Mouse (Mus musculus) yolk sac, embryonic 10.5 days (tissue): ENCODE measurements around the gene Gpr68.

Source experiments
- DNase-seq: peaks from one replicate; pipeline ENCODE4 v3.0.0-alpha.2; 2017; ENCODE audit warnings: low spot score

Gene Gpr68

DNA sequence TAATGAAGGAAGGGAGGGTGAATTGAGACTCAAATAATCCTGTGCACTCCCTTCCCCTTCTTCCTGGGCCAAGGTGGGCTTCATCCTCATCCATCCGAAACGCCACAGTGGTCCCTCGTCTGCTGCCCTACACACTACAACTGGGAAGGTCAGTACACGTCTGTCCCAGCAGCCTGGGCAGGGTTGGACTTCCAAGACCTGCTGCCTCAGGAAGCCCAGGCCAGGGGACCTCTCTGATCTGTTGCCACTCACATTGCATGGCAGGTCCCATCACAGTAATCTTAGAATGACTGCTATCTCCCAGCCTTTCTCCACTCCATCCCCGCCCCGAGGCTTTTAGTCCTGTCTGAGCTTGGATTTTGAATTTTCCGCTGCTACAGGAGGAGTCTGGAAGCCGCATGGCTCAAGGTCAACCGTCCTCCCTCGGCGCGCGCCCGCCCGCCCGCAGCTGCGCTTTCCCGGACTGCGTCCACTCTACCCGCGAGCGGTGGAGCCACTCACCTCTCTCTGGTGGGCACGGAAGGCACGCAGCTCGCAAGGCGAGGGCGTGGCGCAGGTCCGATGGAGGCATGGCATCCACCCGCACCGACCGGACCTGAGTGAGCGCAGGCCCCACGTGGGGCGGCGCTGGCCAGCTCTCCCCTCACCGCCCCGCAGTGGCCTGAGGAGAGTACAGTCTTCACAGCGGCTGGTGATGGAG, at the start of gene Gpr68:
Gene Gpr68, minus strand, starts transcription at position 601 of the 700 bp plus-strand sequence.
- DNase-seq = no peak

DNA sequence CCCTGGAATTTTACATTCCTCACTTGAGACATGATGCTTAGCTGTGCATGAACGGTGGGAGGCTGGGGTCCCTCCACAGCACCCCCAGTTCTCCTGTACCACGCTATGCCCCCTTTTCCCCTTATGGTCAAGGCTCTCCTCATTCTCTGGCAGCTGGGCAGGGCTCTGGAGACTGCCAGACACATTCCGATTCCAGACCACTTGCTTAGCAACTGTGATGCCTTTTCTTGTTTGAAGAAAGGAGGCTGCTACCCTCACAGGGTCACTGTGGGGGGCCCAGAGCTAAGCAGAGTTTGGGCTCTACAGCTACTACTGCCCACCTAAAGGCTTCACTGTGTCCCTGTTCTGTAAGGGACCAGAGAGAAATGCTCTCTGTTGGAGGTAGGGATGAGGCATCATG, 49.3 kb upstream of the Gpr68 start:
- DNase-seq = no peak

DNA sequence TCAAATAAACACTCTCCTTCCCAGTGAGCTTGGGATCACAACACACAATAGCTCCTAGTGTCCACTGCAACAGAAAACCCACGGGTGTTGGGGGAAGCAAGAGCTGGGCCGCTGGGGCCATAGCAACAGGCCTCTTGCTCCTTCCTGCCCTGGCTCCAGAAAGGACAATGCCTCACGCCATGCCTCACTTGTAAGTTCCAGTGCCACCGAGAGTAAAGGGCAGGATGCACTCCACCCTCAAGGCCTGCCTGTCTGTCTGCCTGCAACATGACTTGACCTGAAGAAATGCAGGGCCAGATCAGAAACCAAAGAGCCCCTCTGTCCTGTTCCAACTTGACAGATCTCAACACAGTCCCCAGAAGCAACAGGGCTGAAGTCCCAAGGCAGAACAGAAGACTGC, 48.8 kb upstream of the Gpr68 start:
- DNase-seq = no peak

DNA sequence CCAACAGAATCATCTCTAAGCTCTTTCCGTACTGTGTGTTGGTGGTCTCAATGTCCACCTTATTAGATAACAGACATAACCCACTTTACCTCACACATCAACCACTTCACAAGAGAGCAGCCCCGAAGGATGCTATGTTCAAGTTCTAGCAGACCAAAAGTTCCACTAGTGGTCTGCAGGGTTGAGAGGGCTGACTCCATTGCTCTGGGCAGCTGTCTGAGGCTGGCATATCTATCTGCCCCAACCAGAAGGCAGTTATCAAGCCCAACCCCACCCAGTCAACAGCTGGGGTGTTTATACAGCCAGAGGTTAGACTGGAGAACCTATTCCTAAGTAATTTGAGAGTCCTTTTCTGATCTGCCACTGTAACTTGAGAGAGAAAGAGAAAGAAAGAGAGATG, 48.0 kb upstream of the Gpr68 start:
- DNase-seq = no peak

DNA sequence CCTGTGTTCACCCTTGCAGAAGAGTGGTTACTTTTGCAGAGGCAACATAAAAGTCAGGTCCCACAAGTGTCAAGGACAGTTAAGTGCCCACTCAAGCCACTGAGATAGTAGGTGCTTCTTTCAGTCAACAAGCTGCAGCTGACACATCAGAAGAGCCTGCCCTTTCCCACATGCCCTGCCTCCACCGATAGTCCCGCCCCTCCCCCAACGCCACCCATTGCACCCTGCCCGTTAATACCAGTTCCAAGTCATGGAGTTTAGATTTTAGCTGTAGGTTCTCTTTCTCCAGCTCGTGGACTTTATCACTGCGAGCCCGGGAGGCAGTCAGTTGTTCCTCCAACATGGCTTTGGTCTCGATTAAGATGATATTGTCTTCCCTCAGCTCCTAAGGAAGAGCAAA, 45.9 kb upstream of the Gpr68 start:
- no peak for DNase-seq

DNA sequence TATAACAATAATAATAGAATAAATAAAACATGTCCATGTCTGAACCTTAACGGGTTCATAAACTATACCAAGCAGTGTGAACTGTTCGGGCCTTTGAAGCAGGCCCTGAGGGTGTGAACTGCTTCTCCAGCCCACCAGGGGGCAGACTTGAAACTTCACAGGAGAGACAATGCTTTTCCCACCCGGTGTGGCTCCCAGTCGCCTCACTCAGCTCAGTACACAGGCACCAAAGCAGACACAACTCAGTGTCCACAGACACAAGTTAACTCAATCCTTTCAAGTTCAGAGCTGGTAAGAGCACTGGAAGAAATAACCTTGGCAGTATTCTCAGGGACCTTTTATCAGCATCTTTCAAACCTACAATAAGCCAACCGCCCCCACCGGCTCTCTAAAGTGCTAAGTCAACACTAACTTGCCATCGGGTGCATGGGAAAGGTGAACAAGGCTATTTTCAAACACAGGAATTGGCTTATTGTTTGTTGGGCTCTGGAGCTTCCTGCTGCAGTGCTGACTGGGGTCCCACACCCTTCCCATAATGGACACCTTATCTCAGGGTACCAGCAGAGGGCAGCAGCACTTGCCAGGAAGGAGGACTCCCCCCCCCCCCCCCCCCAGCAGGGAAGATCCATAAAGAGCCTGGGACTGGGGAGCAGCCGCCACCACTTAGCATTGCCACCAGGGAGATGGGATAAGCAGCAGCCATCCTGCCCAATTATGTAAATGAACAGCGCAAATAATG, 44.4 kb upstream of the Gpr68 start:
- peak; percentile 63 for DNase-seq

DNA sequence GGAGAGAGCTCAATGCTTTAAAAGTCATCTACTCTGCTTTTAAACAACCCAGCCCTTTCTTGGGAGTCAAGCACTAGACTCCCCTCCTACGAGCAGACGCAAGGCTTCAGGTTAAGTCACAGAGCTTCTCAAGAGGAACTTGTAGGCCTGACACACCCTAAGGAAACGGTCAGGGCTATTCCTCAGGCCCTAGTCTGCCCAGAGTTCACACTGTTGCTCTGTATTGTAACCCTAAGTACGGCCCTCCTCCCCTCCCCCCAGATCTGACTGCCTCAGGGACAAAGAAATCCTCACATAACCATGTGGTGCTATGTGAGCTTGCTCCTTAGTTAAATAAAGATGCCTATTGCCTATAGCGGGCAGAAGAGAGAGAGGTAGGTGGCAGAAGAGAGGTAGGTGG, 41.1 kb upstream of the Gpr68 start:
- DNase-seq = no peak

DNA sequence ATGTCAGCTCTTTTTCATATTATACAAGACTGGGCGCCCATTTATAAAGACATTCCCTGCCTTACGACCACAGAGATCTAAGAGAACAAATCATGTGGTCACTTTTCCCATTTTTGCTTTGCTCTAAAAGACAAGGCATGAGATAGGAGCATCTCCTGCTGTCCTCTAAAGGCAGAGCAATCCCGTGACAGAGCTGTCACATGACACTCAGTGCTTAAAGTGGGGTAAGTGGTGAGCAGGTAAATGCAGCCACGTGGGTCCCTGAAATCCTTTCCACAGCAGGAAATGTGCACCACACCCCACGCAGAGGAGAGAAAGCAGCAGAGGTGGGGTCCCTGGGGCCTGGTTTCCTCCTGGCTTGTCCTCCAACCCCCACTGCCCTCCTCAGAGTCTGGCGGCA, 40.0 kb upstream of the Gpr68 start:
- DNase-seq = no peak

DNA sequence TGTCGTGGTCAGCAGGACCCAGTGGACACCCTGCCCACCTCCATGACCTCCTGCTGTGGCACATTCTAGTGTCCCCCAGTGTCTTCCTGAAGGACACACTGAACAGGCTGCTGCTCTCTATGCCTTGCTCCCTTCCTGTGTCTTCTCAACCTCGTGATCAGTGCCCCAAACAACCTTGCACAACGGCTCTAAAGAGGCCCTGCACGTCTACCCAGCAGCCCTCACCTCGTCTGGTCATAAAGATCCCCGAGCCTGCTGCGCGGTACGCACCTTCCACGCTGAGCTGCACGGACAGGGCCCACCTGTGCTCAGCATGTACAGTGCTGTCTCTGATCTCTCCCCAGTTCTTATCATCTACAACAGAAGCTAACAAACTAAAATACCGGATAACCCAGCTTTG, 38.0 kb upstream of the Gpr68 start:
- no peak for DNase-seq

DNA sequence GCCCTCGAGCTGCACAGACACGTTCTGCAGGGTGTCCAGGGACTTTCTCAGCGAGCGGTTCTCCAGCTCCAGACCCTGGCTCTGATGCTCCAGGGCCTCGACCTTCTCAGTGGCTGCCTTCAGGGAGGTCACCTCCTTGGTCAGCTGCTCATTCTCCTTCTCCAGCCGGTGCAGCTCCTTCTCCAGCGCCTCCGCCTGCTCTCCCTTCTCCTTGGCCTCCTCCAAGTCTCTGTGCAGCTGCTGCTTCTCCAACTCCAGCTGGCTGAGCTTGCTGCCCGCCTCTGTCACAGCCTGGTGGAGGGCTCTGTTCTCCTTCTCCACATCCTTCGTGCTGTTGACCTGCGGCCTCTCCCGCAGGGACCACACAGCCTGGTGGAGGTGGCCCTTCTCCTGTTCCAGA, 37.5 kb upstream of the Gpr68 start:
- DNase-seq = no peak

DNA sequence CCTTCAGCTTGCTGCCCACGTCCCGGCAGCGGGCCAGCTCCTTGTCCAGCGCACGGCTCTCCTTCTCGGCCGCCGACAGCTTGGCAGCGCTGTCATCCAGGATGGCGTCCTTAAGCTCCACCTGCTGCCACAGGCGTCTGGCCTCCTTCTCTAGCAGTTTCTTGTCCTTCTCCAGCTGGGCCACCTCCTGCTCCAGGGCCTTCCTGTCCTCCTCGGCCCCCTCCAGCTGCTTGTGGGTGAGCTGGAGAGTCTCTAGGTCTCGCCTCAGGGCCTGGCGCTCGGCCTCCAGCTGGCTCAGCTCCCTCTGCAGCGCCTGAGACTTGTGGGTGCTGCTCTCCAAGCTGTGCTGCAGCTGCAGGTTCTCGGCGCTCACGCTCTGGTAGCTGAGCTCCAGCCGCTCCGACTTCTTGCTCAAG, 36.9 kb upstream of the Gpr68 start:
- DNase-seq = no peak

DNA sequence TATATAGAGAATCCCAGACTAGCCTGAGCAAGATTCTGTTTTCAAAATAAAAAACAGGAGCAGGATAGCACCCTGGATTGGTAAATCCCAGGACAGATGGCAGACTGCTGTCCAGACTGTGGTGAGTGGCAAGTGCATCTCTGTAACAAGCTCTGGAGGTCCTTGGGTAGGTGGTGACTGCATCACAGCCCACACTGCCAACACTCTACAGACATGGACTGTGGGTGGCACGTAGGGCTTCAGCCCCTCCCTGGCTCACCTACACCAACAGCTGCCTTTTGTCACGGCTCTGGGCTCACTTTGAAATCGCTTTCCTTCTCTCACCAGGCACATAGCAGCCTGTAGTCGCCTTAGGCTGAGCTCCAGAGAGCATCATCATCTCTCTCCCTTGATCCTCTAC, 35.1 kb upstream of the Gpr68 start:
- DNase-seq = no peak

DNA sequence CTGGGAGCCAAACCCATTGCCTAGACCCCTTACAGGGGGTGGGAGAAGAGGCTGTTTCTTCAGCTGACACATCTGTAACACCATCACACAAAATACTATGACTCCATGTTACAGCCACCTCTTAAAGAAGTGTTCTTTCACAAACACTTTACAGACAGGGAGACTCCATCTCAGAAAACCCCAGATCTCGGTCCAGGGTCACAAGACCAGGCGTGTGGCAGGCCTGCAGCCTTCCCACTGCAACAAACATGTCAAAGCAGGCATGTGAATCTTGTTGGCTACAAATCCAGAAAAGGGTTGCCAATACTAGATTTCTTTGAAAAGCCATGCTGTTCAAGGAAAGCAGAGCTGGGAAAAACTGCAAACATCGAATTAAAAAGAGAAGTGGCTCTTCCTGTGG, 33.4 kb upstream of the Gpr68 start:
- no peak for DNase-seq

DNA sequence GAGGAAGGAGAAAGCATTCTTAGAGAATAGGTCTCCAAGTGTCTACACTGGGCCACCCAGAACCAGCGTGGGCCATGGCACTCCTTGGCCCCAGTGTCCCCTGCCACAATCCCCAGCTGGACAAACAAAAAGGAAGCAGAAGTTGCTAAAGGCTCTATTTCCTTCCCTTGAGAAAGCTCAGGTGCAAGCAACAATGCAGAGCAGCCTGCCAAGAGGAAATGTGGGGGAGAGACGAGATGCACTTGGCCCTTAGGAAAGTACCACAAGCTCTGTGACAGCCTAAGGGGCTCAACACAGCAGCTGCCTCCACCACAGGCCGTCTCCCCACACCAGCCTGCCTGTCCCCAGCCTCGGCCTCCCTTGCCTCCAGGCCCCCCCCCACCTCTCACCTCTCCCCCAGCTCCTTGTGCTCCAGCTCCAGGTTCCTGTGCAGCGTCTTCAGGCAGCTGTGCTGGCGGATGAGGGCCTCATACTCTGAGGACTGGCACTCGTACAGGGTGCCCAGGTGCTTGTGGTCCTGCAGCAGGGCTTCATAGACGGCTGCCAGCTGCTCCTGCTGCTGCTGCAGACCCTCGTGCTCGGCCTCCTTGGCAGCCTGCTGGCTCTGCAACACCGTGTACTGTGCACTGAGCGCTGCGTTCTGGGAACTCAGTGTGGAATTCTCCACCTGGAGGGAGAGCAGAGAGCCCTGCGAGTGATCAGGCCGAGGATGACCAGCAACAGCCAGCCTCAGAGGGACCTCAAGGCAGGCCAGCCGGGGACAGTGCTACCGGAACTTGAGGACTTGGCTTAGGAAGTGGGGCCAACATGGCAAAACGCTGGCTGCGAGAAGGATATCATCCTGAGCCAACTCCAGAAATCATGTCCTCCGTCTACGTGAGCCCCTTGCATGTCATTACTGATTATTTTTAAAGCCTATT, 29.7 kb upstream of the Gpr68 start:
- DNase-seq = no peak

DNA sequence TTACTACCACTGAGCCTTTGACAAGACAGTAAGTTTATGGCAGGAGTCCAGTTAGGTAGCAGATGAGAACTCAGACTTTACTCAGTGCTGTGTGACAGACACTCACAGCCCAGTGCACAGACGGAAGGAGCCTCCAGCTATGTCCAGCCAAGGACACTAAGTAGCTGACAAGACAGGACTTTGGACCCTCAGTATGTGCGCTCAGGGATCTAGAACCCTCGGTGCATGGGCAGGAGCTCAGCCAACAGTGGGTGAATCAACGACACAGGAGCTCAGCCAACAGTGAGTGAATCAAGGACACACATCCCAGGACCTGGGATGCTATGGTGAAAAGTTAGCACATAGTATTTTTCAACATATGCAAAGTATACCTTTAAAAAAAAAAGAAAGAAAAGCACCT, 28.7 kb upstream of the Gpr68 start:
- peak; percentile 44 for DNase-seq

DNA sequence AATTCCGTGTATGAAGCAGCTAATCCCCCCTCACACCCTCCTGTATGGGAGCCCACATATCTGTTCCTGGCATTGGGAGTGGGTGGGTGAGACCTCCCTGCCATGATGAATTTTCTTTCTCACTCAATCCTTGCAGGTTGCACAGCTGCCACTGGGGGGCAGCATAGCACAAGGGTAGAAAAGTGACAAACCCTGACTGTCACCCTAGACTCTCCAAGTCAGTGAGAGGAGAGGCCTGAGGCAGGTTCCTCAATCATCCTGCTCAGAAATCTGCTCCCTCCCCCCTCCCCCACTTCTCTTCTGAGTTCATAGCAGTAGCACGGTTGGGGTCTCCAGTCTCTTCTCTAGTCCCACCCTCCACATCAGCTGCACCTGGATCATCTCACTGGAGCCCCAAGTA, 28.1 kb upstream of the Gpr68 start:
- peak; percentile 50 for DNase-seq

DNA sequence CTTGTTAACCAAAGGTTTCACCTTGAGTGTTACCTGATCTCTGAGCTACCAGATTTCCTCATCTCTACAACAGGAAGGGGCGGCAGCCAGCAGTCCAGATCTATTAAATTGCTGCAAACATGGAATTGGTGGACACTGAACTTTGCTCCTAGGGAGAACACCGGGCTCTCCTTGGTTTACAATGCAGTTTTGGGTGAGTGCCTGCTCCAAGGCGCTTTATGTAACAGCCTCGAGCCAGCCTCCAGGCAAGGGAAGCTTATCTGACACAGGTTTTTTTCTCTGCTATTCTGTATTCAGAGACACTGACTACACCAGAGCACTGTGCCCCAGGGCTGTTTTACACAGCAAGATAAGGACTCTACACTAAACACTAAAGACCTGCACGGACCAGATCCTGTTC, 26.8 kb upstream of the Gpr68 start:
- peak; percentile 58 for DNase-seq

DNA sequence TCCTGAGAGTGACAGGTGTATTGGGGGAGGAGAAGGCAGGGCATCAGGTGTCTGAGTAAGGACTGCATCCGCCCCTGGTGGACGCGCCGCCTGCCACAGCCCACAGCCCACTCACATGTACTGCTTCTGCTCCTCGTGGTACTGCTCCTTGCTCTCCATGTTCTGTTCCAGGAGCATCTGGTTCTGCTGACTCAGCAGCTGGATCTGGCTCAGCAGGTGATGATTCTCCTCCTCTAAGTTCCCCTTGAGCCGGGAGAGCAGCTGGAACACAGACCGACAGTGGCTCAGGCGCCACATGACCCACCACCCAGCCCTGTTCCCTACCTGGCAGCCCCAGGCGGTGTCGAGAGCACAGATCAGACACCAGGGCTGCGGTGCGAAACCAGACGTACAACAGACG, 23.7 kb upstream of the Gpr68 start:
- no peak for DNase-seq

DNA sequence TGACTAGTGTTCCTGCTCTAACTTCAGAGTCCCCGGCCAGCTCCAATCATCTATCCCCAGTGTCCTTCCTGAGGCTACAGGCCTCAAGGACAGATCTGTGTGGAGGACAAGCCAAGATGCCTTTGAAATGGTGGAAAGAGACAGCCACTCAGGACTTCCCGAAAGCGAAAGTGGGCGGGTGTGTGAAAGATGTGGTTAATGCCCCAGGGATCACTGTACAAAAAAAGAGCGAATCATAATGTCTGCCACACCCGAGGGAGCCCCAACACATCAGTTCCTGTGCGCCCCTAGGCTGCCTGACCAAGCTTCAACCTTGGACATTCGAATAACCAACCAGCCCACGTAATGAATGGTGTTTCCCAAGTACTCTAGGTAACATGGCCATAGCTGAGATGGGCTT, 20.3 kb upstream of the Gpr68 start:
- DNase-seq = no peak

DNA sequence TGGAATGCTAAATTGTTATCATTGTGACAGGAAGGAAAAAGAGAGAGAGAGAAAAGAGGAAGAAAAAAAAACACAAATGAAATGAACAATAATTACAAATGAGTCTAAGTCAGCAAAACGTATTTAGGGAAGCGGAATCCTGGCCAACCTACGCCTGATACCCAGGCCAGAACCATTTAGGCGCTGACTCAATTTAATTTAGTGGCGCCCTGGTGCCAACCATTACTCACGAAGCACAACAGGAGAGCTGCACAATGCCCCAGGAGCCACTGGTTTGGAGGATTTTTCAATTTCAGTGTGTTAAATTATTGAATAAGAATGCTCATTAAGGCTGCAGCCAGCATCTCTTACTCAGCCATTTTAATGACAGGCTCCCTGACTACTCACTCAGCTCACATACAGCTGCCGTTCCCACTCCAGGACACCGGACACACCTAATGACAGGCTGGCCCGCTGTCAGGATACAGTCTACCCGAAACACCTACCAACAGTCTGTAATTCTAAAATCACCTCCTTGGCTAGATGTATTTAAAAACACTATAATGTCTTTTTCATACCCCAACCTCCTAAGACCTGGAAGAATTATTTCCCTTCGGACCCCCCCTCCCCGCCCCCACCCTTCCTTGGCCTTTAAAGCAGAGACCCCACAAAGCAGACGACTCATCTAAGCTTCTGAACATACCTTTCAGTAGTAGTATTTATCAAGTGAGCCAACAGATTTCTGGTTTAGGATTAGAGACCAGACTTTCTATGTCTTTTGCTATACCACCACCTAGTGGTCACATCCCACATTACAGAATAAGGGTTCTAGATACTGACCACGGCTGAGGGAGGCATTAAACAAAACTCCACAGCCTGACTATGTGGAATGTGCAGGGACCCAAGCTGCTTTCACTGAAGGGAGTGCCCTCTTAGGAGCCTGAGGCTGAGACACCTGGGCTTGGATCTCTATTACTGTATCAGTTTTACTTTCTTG, 17.9 kb upstream of the Gpr68 start:
- DNase-seq = peak; percentile 50

DNA sequence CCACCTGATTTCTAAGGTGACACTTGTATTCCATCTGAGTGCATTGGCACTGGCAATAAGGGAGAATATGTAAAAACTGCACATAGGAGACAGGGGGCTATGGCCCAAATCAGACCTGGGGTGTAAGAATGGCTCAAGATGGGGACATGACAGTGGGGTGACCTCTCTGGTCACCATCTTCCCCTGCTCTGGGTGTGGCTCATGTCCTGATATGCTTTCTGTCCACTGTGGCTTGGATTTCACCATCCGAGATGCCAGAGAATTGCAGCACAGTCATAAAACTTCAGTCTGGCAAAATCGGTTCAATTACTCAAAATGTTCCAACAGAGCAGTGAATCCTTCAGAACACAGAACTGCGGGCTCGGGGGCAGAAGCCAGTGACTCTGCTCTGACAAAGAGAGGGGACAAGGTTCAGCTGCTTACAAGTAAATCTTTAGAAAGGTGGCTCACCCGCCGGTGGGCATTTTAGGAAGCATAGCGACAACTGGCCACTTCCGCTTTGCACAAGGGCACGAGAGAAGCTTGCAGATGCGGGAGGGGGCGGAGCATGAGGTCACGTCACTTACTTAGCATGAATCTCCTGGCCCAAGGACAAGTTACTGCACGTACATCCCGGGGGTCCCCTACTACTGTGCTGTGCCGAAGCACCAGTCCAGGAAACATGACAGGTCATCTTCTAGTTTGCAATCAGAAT, 16.8 kb upstream of the Gpr68 start:
- no peak for DNase-seq
